Mouse (Mus musculus): ENCODE data around the gene Epn2.

Epn2 gene

GRCm38 (mm10) chr11:61489874-61490273 is 89.6 kb downstream of the Epn2 start:
- DNase-seq (ENCODE audit: low spot score in 2 of 2), result no peak

GRCm38 (mm10) chr11:61489085-61489484 is 90.4 kb downstream of the Epn2 start:
- no peak for DNase-seq (ENCODE audit: low spot score in 2 of 2)

GRCm38 (mm10) chr11:61487936-61488335 is 91.6 kb downstream of the Epn2 start:
- DNase-seq (ENCODE audit: low spot score in 2 of 2), result no peak

GRCm38 (mm10) chr11:61487401-61487800 is 92.1 kb downstream of the Epn2 start:
- peak; percentile 72 to 75 for DNase-seq (ENCODE audit: low spot score in 2 of 2)

GRCm38 (mm10) chr11:61486458-61487219 is 92.8 kb downstream of the Epn2 start:
- no peak for DNase-seq (ENCODE audit: low spot score in 2 of 2)

GRCm38 (mm10) chr11:61485541-61486457 is 93.7 kb downstream of the Epn2 start:
- DNase-seq (ENCODE audit: low spot score in 2 of 2), result no peak

DNA sequence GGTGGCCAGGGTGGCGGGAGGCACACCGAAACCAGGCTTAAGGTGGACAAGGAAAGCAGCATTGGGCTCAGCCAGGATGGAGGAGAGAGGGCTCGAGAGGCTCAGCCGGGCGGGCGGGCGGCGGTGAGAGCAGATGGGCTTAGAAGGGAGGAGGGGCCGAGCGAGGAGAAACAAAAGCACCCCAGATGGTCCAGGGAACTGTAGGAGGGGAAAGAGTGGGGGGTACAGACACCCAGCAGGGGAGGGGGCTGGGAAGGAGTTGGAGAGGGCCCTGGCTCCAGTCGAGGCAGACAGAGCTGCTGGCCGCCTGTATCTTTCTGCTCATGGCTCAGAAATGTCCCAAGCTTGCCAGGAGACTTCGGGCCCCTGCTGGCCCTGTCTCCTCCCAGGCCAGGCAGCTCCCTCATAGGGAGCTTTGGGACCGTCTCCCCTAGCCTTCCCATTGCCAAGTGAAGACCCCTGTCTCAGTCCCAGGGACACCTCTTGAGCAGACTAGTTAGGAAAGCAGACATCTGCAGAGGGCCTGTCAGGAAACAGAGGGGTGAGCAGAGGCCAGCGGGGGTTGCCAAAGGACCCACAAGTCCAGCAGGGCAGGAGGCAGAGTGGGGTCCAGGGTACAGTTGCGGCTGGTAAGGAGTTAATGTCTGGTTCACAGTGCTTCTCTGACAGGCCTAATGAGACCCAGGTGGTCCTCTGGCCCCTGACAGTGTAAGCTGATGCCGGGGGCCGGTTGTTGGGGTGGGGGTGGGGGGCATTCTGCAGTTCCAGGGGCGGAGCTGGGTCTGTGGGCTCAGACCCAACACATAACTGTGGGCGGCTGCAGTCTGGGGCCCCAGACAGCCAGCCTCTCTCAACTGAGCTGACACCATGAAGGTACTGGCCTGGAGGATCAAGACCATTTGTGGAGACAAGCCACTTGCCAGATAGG is 94.6 kb downstream of the Epn2 start, which contains the start of gene Mfap4:
Mfap4 (plus strand) TSS at position 819 of the 928 bp plus-strand sequence.
- peak; percentile 84 to 88 for DNase-seq (ENCODE audit: low spot score in 2 of 2)

DNA sequence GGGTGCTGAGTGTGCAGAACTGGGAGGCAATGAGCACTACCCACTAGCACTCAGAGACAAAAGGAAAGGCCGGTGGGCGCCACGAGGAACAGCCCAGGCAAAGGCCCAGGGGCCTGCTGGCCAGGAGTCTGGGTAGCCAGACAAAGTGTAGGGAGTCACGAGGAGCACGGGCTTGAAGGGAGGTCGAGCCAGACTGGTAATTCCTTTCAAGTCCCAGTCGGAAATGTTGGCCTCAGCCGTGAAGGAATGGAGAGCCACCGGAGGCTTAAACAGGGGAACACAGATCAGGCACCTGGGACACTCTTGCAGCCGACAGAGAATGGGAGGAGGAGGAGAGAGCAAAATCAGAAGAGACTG is 95.3 kb downstream of the Epn2 start:
- peak in 1 of 2 experiments; percentile 35 for DNase-seq (ENCODE audit: low spot score in 2 of 2)

DNA sequence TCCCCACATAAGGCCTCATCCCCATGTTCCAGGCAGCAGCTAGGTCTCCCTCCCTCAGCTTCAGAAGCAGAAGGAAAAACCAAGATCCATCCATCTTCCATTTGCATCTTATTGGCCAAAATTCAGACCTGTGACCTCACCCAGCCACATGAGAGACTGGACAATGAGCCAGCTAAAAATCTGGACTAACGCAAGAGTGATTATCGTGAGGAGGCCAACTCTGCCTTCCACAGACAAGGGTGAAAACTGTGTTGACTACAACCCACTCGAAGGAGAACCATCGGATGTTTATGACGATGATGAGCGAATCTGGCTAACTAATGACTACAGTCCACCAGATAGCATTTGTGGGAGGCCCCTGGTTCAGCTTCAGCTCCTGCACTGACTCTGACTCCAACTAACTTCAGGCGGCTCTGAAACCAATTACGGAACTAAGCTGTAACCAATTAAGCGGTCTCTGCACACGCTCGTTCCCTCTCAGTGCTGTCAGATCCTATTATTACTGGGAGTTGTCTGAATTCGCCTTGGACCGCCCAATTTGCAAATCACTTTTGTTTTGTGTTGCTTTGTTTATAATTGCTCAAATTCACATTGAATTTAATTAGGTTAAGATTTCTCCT is 96.2 kb downstream of the Epn2 start:
- DNase-seq (ENCODE audit: low spot score in 2 of 2), result peak in 1 of 2 experiments; percentile 30

DNA sequence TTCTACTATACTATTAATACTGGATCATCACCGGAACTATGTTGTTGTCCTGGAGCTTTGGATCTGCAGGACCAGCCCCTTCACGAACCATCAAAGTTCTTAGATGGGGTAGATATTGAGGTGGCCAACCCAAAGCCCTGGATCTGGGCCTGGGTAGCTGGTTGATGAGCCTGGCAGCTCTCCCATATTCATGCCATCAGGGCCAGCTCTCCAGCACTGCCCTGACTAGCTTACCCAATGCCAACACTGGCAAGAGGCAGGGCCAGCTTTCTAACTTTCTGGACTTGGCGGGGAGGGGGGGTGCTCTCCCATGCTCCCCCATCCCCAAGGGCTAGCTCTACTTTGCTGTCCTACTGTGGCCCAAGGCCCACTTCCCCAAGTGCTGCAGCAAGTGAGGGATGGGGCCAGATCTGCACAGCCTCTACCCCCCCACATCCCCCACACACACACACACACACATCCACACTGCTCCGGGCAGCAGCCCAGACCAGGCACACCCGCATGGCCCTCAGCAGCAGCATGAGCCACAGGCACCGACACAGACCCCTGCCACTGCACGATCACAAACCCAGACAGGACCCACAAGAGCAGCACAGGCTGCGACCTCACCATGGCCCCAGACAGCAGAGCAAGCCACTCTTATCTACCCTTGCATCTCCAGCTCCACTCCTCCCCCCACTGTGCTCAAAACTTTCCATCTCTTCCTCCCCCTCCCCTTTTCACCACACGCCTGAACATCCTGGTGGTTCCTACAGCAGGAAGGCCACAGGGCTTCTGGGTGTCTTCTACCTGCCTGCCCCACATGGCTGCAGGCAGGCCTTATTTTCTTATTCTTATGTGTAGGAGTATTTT is 98.0 kb downstream of the Epn2 start:
- DNase-seq (ENCODE audit: low spot score in 2 of 2), result peak in 1 of 2 experiments; percentile 45

DNA sequence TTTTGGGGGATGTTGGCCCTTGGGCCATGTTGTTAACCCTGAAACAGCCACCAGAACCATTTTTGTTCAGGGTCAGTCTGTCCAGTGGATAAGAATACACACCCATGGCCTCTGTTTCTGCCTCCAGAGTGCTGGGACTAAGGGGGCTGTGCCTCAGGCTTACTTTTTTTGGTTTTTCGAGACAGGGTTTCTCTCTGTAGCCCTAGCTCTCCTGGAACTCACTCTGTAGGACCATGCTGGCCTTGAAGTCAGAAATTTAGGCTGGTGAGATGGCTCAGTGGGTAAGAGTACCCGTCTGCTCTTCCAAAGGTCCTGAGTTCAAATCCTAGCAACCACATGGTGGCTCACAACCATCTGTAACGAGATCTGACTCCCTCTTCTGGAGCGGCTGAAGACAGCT is 100.7 kb downstream of the Epn2 start:
- DNase-seq (ENCODE audit: low spot score in 2 of 2), result no peak

DNA sequence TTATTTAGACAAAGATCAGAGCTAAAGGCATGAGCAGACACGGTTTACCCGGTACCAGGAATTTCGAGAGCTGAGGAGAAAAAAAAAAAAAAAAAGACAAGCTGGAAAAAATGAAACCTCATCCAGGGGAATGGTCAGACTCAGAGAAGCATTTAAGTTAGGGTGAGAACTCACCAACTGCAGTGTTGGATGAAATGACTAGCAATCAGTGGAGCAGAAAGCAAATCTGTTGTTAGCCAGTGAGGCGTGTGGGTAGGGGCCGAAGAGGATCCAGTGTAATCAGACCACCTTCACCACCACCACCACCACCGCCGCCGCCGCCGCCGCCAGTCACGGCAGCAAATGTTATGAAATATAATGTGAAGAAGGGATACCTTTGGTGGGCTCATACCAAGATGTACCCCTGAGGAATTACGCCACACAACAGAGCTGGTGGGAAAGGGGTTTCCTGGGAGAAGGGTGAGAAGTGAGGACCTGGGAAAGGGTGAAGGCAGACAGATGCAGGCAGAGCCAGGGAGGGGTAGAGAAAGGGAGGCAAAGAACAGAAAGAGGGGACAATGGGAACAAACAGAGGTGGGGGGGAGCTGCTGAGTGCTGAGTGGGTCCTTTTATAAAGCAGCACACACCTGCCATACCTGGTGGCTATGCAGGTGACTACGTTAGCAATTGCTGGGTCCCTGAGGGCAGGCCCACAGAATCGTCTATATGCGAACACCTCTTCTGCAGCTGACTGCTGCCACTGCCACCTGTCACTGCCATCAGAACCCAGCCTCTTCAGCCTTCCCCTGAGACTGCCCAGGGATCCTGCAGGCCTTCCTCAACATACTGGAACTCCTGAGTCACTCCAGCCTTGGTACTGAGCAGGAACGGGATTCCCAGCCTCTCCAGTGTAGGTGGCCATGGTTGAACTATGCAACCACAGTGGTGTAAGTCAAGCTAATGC is 101.7 kb downstream of the Epn2 start:
- DNase-seq (ENCODE audit: low spot score in 2 of 2), result peak in 1 of 2 experiments; percentile 25

- peak; percentile 49 to 50 for DNase-seq (ENCODE audit: low spot score in 2 of 2)
Measured at GRCm38 (mm10) chr11:61476786-61477382, 102.6 kb downstream of the Epn2 start.

GRCm38 (mm10) chr11:61473630-61474029 is 105.9 kb downstream of the Epn2 start:
- DNase-seq (ENCODE audit: low spot score in 2 of 2), result no peak

DNA sequence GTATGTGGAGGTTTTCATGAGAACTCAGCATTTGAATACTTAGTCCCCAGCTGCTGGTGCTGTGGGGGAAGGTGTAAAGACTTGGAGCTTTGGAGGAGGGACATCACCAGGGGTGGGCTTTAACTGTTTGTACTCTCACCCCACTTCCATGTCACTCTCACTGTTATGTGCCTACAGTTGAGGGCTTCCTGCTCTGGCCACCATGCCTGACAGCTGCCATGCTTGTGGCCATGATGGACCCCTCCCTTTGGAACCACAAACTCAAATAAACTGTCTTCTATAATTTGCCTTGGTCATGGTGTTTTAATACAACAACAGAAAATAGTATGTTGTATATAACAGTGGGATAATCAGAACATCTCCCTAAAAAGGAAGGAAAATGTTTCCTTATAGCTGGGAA is 108.6 kb downstream of the Epn2 start:
- no peak for DNase-seq (ENCODE audit: low spot score in 2 of 2)

- no peak for DNase-seq (ENCODE audit: low spot score in 2 of 2)
Measured at GRCm38 (mm10) chr11:61469317-61469917, 110.1 kb downstream of the Epn2 start.

DNA sequence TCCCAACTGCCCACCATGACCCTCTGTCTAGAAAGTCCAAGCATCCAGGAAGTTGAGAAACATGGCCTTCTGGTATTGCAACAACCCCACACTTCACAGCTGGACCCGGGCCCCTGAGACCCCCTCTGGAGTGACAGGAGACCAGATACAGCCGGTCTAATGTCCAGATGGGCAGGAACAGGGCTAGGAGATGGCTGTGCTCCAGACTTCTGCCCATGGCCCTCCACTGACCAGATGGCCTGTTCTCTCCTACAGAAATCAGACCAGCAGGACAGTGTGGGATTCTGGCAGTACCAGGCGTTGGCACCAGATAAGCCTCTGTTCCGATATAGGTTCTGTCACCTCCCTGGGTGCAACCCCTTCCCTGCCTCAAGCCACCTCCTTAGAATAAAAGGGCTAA is 111.0 kb downstream of the Epn2 start:
- DNase-seq (ENCODE audit: low spot score in 2 of 2), result no peak

Data from right cerebral cortex, postnatal 10 days (tissue).